Mouse (Mus musculus) thymus, adult 2 months (tissue): ENCODE data around the gene Prodh2.

Source experiments
- CTCF ChIP-seq: fragments of 200-500 bp; IDR thresholded peaks from 2 replicates; pipeline ENCODE4 v1.5.1; 2012; ENCODE audit warnings: mild to moderate bottlenecking, control low read depth, low read length, moderate library complexity, borderline replicate concordance; ENCODE audit not compliant: control insufficient read depth, poor library complexity, insufficient read depth; ENCODE audit errors: extremely low read depth
- POLR2A ChIP-seq: fragments of 200-500 bp; IDR thresholded peaks from 2 replicates; pipeline ENCODE4 v1.6.1; 2012; ENCODE audit warnings: mild to moderate bottlenecking, low read length, control low read depth, moderate library complexity; ENCODE audit not compliant: control insufficient read depth, poor library complexity, insufficient read depth; ENCODE audit errors: extremely low read depth

GRCm38 (mm10) chr7:30518325-30518724, 24.9 kb downstream of the Prodh2 start:
- no peak for TF ChIP-seq CTCF
- no peak for TF ChIP-seq POLR2A
